Mouse (Mus musculus) kidney, adult 2 months (tissue): ENCODE measurements at regions not wholly inside any gene's neighbourhood (a gene's known extent, or its start where the extent isn't known, plus 50 kb on each side); places are given as distances from the start of the nearest gene placed in this dataset.

Experiments used
- DNase-seq: peaks from one replicate; pipeline ENCODE4 v3.0.0; 2021
- H3K27ac ChIP-seq: fragments of 200-500 bp; 2 replicates; pipeline ENCODE4 v1.5.1; 2012; ENCODE audit warnings: low read depth, low read length, control low read depth, inconsistent platforms; ENCODE audit not compliant: insufficient read depth
- H3K27me3 ChIP-seq: fragments of 200-500 bp; replicated peaks from 2 replicates; pipeline ENCODE4 v1.6.1; 2012; ENCODE audit warnings: mild to moderate bottlenecking, moderate library complexity, low read length, inconsistent platforms; ENCODE audit not compliant: control insufficient read depth, insufficient read depth
- H3K36me3 ChIP-seq: fragments of 200-500 bp; 2 replicates; pipeline ENCODE4 v1.6.1; 2012; ENCODE audit warnings: mild to moderate bottlenecking, moderate library complexity, low read length, inconsistent platforms; ENCODE audit not compliant: control insufficient read depth, insufficient read depth
- H3K4me1 ChIP-seq: fragments of 200-500 bp; 2 replicates; pipeline ENCODE4 v1.6.1; 2011; ENCODE audit warnings: low read length; ENCODE audit not compliant: control insufficient read depth, insufficient read depth
- H3K4me3 ChIP-seq: fragments of 200-500 bp; 2 replicates; pipeline ENCODE4 v1.5.1; 2011; ENCODE audit warnings: mild to moderate bottlenecking, low read depth, low read length, control low read depth; ENCODE audit not compliant: insufficient read depth
- CTCF ChIP-seq: fragments of 200-500 bp; conservative IDR thresholded peaks from 2 replicates; pipeline ENCODE4 v1.5.1; 2011; ENCODE audit warnings: low read depth, mild to moderate bottlenecking, control low read depth, low read length, moderate library complexity, mixed read lengths; ENCODE audit not compliant: insufficient read depth, insufficient read length
- POLR2A ChIP-seq: fragments of 200-500 bp; IDR thresholded peaks from one replicate; pipeline ENCODE4 v1.6.1; 2011; ENCODE audit warnings: low read depth, low read length, control low read depth
- WGBS: fragments of 180-500 bp; shearing (Covaris S2); methylation state at CpG from one replicate; pipeline ENCODE4 v1.1.7; 2018; 5-methylcytosine and 5-hydroxymethylcytosine counted together

DNA sequence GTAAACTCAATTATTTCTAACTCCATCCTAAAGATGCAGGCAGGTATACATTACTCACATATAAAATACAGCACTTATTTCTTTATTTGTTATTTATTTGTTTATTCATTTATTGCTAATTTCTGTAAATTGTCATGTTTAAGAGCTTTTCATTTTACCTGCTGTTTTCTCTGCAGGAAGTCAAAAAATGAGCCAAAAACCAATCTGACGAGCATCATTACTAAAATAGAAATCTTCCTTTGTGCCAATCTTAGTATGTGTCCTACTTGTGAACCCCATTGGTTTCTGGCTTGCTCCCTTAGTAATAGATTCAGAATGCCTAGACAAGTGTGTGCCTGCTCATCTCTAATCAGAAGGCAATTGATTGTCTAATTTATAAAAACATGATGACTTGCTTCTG is 495.1 kb upstream of the Manea start:
- TF ChIP-seq POLR2A (no peak), CTCF (no peak)
- WGBS, result 73% methylated on average over 1 of the region's 1 CpGs

GRCm38 (mm10) chr4:26800831-26801230 is 454.1 kb upstream of the Manea start:
- TF ChIP-seq POLR2A (no peak), CTCF (no peak)
- no peak for DNase-seq

More for the DNA sequence above, 495.1 kb upstream of the Manea start:
- Histone ChIP-seq H3K27me3 (no peaks in the 10 kb centered on the region), H3K4me1 (no peaks in the 10 kb centered on the region), H3K36me3 (no peaks in the 10 kb centered on the region), H3K4me3 (no peak overlapping the region), H3K27ac (no peak overlapping the region)
- DNase-seq, result no peak

DNA sequence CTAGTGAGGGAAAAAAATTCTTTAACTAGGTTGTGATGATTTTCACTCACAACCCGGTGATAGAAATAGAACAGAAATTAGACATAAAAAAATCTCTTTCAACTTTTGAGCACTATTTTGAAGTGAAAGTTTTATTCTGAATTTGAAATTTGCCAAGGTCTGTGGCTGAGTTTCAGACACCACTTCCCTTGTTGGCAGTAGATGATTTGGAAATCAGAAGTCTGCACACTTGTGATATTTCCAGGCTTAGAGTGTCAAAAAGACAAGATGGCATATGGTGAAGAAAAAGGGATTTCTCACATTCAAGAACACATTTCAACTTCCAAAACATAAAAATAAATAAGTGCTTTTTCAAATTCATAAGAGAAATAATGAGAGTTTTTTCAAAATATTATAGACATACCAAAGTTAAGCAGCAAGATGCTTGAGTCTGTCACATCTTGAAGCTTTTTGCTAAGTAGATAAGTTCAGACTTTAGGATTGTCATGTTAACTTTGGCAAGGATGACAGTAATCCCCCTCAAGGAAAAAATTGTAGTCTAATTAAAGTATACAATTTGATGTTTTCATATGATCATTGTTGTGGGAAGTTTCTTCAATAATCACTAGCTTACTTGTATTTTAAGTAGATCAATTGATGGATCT is 446.6 kb upstream of the Manea start:
- no peaks in the 10 kb centered on the region for H3K27me3 ChIP-seq
- no peaks in the 10 kb centered on the region for H3K4me1 ChIP-seq
- DNase-seq, result no peak
- H3K4me3 ChIP-seq, result no peak overlapping the region
- no peaks in the 10 kb centered on the region for H3K36me3 ChIP-seq
- TF ChIP-seq CTCF, result no peak
- no peak for TF ChIP-seq POLR2A
- H3K27ac ChIP-seq, result no peak overlapping the region
- 84% methylated on average over 1 of the region's 1 CpGs for WGBS

More at GRCm38 (mm10) chr4:26800831-26801230, 454.1 kb upstream of the Manea start:
- Histone ChIP-seq H3K36me3 (no peaks in the 10 kb centered on the region), H3K27ac (no peak overlapping the region), H3K4me3 (no peak overlapping the region), H3K27me3 (no peaks in the 10 kb centered on the region), H3K4me1 (no peaks in the 10 kb centered on the region)
- WGBS, result 74% methylated on average over 3 of the region's 3 CpGs

DNA sequence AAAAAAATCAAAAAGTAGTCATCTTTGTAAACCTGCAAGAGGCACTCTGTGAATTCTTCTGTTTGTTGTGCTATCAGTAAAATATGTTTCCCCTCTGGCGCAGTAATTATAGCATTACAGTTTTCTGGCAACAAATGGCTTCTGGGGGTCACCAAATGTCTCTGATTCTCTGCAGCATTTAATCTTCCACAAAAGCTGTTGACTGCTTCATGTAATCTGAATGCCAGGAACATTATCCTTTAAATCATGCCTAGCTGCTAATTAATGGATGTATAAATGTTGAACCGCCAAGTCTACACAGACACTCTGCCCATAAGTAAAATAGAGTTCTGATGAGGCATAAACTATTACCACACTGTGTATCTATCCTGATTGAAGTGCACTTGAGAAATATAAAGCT is 421.2 kb upstream of the Manea start:
- no peaks in the 10 kb centered on the region for H3K4me1 ChIP-seq
- H3K4me3 ChIP-seq, result no peak overlapping the region
- 66% methylated on average over 2 of the region's 2 CpGs for WGBS
- TF ChIP-seq POLR2A (no peak), CTCF (no peak)
- DNase-seq, result no peak
- no peaks in the 10 kb centered on the region for H3K27me3 ChIP-seq
- H3K27ac ChIP-seq, result no peak overlapping the region
- H3K36me3 ChIP-seq, result no peaks in the 10 kb centered on the region

- no peak for DNase-seq
Observed at GRCm38 (mm10) chr4:26766235-26767228, 419.8 kb upstream of the Manea start.

GRCm38 (mm10) chr4:26740815-26741214 is 394.1 kb upstream of the Manea start:
- no peak for DNase-seq
- no peak overlapping the region for H3K4me3 ChIP-seq
- 76% methylated on average over 3 of the region's 3 CpGs for WGBS
- no peak overlapping the region for H3K27ac ChIP-seq
- no peak for TF ChIP-seq CTCF
- no peak for TF ChIP-seq POLR2A
- H3K27me3 ChIP-seq, result no peaks in the 10 kb centered on the region
- no peaks in the 10 kb centered on the region for H3K4me1 ChIP-seq
- no peaks in the 10 kb centered on the region for H3K36me3 ChIP-seq

More at GRCm38 (mm10) chr4:26766235-26767228, 419.8 kb upstream of the Manea start:
- no peaks in the 10 kb centered on the region for H3K27me3 ChIP-seq
- H3K4me3 ChIP-seq, result no peak overlapping the region
- H3K36me3 ChIP-seq, result no peaks in the 10 kb centered on the region
- WGBS, result 48% methylated on average over 16 of the region's 16 CpGs
- H3K27ac ChIP-seq, result no peak overlapping the region
- H3K4me1 ChIP-seq, result no peaks in the 10 kb centered on the region
- TF ChIP-seq CTCF, result no peak
- TF ChIP-seq POLR2A, result no peak

- no peak for DNase-seq
- TF ChIP-seq CTCF, result no peak
- TF ChIP-seq POLR2A, result no peak
- WGBS, result 86% methylated on average over 3 of the region's 3 CpGs
- H3K4me1 ChIP-seq, result no peaks in the 10 kb centered on the region
- no peaks in the 10 kb centered on the region for H3K27me3 ChIP-seq
- no peak overlapping the region for H3K27ac ChIP-seq
- no peak overlapping the region for H3K4me3 ChIP-seq
- no peaks in the 10 kb centered on the region for H3K36me3 ChIP-seq
Observed at GRCm38 (mm10) chr4:26736381-26736780, 389.7 kb upstream of the Manea start.
